Mouse (Mus musculus) adrenal gland (tissue): ENCODE measurements around the gene St6gal1.

Source experiments
- intact Hi-C: fragments of 180-260 bp; cut with DNase I; formaldehyde crosslinking; loops from one replicate; pipeline ENCODE4 v1.15.1; 2025

St6gal1 gene

DNA sequence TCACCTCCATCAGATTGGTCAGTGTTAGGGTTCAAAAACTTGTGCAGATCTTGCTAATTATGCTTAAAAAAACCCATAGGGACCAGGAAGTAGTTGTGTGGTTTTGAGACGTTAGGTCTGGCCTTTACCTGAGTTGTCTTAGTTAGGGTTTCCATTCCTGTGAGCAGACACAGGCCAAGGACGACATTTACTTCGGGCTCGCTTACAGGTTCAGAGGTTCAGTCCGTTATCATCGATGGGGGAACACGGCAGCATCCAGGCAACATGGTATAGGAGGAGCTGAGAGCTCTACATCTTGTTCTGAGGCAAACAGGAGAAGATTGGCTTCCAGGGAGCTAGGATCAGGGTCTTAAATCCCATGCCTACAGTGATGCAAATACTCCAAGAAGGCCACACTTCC is 102.7 kb downstream of the St6gal1 start:
- intact Hi-C loops: no loop called here

DNA sequence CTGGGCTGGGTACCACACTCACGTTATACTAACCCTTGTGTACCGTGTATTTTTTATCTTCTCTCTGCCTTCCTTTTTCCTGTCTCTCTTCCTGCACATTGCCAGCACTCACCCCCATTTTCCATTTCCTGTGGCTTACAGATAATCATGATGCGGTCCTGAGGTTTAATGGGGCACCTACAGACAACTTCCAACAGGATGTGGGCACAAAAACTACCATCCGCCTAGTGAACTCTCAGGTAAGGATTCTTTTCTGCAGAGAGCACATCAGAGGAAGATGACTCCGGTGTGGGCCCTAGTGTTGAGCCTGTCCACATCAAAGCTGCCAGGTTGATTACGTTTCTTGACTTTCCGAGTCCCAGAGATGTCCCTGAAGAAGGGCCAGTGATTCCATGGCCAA is 103.7 kb downstream of the St6gal1 start:
- intact Hi-C loops: no loop called here

DNA sequence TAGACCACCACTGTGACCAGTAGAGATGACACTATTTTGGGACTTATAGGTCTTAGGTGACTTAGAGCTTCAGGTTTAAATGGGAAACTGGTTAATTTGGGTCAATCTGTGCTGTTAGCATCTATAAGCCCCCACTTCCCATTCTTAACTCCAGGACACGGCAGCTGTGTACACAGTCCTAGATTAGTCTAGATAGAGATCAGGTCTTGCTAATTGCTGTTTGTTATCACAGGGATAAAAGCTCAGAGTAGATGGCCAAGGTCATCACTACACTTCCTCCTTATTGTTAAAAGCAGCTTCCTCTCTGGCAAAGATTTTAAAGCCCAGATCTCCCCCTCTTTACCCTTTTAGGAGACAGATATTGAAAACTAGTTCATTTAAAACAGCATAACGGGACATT is 107.6 kb downstream of the St6gal1 start:
- intact Hi-C loops: no loop called here

DNA sequence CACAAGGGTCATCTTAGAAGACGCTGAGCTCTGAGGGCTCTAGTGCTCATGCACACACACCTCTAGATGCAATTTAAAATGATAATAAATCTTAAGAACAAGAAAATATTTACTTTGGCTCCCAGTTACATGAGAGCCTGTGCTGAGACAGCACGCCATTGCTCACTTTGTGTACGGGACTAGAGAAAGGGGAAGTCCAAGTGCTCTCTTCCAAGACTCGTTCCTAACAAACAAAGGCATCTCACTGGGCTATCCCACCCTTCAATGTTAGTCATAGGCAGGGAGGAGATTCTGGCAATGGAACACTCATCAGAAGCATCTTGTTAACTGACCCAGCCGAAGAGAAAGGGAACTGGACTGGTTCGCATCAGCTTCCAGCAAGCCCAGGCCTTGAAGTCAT is 108.1 kb downstream of the St6gal1 start:
- intact Hi-C loops: no loop called here

DNA sequence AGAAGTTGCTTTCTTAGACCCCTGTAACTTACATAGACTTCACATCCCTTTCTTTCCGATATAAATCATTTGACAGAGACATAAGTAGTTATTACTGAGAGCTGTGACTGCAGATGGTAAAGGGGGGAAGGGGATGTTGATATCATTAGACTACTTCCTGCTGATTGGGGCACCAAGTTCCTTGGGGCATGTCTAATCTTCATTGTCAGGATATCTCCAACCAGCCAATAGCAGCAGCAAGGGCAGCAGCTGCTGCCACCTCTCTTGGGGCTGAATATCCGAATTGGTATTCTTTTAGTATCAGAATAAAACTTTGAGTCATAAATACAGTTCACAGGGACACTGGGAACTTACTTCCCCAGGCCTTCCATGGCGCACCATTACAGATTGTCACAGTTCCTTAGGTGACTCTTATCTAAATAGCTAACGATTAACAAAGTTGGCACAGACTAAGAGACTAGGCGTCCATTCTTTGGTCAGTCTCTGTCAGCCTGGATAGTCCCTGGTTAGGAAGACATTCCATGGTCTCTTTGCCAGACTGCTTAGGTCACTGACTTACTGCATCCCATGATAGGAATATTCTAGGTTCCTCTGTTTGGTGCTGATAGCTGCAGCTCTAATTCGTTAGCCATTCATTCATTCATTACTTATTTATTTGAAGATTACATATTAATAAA is 109.5 kb downstream of the St6gal1 start:
- intact Hi-C loops: no loop called here

DNA sequence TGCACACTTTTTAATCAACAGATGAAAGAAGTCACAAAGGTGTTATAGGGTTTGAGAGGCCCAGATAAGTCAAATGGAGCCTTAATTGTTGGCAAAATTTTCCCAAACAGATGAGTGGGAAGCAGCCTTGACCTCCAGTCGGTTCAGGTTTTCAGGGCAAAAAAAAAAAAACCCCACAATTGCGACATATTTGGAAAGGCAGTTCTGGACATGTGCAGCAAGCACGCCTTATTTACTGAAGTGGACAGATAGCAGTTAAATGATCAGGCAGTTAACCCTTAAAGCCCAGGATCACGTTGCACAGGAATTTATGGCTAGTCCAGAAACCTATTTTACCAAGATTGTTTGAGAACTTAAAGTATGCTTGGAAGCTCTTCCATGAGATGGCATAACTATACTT is 112.8 kb downstream of the St6gal1 start:
- intact Hi-C loops: no loop called here

DNA sequence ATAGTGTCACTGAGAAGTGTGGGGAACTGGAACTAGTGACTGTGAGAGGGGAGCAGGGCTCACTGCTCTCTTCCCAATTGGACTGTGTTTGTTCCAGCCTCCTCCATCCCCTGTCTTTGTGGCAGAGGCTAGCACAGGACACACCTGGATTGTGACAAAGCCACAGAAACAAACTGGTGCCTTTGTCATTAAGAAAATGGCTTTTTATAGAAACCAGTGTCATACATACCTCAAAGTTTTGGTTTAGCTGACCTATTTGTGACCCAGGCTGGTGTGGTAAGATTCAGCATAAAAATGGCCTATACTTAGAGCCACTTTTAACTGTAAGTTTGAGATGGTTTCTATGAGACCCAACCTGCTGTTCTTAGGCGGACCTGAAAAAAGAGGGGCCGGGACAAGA is 116.7 kb downstream of the St6gal1 start:
- intact Hi-C loops: no loop called here

DNA sequence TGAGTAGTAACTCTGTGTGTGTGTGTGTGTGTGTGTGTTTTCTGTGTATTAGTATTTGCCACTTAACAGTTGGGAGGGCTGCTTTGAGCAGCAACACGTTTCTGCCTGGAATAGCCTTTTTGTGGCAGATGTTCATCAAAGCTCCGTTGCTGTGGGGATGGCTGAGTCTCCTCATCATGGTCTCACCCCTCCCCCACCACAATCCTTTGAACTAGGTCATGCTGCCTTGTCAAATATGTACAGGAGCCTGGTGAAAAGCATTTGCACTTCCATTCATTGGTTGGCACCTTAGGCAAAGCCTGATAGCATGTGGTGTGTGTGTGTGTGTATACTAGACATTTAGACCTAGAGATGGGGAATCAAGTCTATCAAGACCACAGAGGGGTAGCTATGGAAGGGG is 126.3 kb downstream of the St6gal1 start:
- intact Hi-C loops: no loop called here

DNA sequence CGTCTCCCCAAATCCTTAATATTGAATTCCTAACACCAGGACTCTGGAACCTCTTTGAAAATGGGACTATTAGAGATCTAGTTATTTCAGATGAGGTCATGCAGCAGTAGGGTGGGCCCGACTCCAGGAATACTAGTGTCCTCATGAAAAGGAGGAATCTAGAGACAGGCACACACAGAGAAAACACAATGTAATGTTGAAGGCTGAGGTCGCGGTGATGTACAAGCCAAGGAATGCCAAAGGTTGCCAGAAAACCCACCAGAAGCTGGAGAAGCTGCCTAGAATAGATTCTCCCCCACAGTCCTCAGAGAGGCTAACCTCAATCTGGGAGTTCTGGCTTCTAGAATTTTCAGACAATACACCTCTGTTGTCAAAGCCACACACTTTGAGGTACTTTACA is 136.5 kb downstream of the St6gal1 start:
- intact Hi-C loops: no loop called here

DNA sequence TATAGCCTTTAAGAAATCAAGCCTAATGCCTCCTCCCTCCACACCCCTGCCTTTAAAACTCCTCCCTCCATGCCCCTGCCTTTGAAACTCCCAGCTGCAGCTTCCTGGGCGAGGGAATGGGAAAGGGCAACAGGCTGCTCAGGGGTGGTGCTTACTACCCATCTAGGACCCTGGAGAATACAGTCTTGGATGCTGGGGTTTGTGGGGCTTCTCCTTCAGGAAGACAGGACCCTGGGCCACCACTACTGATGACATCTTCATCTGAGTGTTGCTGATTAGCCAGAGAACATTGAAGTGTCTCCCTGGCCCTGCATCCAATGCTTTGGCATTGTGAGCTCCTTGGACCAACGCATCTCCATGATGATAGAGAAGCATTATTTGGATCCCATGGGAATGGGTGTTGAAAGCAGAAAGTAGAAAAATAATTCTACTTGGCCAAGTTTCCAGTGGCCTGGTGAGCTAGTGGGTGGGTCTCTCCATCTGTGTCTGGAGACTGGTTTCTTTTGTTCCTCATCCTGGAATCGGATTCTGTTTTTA is 137.0 kb downstream of the St6gal1 start:
- intact Hi-C loops: no loop called here

DNA sequence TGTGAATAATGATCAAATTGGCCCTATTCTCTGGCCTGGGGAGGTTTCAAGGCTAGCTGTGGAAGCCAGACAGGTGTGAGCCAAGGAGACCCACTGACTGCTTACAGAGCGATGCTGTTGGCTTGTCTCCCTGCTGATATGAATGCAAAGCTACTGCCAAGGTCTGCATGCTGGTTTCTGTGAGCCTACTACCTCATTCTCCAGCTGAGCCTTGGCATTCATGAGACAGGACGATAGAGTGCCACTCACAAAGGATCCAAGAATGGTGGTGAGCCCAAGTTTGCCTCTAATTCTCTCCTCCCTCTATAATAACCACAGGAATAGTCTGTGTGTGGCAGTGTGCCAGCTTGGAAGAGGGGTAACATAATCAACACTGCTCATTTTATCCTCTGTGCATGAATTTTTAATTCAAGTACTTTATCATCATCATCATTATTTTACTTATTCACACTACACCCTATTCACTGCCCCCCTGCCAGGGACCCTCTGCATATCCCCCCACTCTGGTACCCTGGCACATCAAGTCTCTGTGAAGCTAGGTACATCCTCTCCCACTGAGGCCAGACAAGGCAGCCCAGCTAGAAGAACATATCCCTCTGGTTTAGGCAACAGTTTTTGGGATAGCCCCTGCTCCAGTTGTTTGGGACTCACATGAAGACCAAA is 139.9 kb downstream of the St6gal1 start:
- intact Hi-C loops: no loop called here

DNA sequence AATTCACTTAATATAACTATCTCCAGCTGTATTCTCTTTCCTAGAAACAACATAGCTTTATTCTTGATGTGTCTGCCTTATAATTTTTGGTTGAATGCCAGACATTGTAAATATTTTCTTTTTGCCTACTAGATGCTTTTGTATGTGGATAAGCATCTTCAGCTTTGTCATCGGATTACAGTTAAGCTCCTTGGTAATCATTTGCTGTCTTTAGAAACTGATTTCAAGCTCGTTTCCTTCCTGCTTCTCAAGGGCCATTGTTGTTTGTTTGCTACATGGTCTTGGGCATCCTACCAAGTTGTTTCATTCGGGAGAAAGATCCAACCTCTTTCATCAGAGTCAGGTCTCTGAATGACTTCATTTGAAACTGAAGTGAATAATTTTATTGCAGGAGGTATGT is 144.6 kb downstream of the St6gal1 start:
- intact Hi-C loops: no loop called here

DNA sequence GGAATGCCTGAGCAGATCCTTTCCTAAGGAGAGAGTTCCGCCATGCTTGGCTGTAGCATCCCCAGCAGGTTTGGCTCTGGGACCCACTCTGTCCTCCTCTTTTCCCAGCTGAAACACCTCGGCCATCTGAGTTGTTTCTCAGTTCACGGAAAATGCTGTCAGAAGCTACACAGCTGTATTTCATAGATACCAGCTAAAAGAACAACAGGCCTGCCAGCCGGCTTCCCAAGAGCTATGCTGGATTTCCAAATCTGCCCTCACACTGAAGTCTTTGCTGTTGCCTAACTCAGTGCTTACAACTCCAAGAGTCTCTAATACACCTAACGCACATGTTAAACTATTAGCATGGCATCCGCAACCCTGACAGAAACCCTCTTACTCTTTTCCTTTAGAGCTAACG is 146.2 kb downstream of the St6gal1 start:
- intact Hi-C loops: no loop called here

DNA sequence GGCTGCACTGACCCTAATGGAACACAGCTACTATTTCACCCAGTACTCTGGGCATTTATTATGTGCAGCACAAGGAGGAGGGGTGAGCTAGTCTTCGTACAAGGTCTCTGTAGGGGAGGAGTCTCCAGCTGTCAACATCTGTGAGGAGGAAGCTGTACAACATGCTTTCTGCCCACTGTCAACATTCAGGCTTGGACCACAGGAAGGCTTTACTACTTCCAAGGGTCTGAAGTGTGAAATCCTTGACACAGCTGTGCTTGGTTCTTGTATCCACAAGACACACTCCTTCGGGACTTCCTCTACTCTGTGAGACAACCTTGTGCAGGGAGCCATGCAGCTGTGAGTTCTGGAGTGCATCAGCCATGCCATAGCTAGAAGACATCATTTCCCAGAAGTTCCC is 147.8 kb downstream of the St6gal1 start:
- intact Hi-C loops: no loop called here

DNA sequence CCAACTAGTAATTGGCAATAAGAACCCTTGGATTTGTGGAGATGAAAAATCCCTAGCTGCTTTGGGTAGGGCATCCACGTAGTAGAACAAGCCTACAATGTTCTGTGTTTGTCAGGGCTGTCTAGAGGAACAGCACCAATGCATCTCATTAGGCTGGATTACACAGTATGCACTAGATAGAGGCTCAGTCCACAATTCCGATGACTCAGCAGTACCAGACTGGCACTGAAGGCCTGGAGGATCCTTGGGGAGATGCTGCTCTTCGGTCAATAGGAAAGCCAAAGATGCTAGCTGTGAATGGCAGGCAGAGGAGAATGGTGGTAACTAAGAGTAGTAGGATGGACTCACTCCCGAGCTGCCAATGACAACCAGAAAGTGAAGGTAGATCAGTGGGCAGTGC is 149.5 kb downstream of the St6gal1 start:
- intact Hi-C loops: no loop called here

DNA sequence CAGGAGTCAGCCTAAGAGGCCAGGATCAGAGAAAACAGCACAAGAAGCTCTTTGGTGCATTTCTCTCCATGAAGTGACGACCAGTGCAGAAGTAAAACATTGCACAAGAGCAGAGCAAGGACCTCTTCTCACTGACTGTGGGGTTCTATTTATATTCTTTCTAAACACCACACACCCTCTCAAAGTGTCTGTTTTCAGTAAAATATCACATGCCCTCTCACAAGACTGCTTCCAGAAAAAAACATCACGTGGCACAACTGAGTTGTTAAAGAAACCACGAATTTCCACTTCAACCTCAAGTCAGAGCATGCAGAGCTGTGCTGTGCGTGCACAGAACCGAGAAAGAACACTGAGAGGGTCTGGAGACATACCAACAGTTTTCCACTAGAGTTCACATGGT is 150.4 kb downstream of the St6gal1 start:
- intact Hi-C loops: loop anchor here (5.0 kb wide), 1 partner anchor 172 kb away; no protein-coding TSS in a partner anchor

DNA sequence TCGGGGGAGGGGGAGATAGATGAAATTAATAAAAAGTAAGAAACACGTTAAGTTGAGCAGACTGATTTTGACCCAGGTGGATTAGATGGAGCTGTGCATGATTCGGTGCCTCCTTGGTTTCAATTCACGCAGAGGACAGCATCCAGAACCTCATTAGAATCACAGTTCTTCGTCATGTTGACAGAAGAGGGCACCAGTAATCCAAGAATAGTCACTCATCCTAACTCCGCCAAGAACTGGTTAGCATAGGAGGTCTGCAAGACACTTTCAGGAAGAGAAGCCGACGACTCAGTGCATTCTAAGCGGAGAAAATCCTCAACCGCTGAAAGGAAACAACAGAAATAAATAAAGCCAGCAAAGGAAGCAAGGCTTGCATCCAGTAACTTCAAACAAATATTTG is 151.6 kb downstream of the St6gal1 start:
- intact Hi-C loops: loop anchor here (5.0 kb wide), 1 partner anchor 171 kb away; no protein-coding TSS in a partner anchor

DNA sequence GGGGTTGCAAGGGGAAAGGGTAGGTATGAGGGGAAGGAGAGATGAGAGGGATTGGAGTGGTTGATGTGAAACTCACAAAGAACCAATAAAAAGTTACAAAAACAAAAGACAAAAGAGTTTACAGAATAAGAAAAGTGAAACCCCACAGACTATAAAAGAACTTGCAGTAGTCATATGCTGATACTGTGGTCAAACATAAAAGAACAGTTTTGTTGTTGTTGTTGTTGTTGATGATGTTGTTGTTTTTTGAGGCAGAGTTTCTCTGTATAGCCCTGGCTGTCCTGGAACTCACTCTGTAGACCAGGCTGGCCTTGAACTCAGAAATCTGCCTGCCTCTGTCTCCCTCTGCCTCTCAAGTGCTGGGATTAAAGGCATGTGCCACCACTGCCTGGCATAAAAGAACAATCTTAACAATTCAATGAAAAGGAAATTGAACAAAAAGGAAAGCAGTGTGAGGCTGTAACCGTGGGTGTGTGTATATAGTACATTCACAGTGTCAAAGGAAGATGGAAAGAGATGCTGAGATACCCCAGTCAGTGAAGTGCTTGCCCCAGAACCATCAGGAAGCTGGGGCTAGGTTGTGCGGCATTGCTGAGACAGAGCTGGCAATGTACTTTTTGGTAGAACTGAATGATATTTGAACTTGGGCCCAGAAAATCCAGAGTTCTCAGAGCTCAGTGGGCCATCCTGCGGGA is 155.1 kb downstream of the St6gal1 start:
- intact Hi-C loops: loop anchor here (5.0 kb wide), 1 partner anchor 168 kb away; no protein-coding TSS in a partner anchor

DNA sequence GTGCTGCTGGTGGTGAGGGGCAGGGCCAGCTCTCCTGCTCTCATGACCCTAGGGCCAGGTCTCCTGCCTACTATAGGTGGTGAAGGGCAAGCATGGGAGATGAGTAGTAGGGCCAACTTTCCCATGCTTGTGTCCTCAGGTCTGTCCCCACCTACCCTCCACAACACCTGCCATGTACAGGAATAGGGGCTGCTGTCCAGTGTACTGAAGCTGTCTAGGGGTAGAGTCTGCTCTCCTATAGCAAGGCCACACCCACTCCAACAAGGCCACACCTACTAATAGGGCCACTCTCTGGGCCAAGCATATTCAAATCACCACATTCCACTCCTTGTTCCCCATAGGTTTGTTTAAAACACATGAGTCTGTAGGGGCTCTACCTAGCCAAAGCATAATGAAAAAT is 159.8 kb downstream of the St6gal1 start:
- intact Hi-C loops: no loop called here

DNA sequence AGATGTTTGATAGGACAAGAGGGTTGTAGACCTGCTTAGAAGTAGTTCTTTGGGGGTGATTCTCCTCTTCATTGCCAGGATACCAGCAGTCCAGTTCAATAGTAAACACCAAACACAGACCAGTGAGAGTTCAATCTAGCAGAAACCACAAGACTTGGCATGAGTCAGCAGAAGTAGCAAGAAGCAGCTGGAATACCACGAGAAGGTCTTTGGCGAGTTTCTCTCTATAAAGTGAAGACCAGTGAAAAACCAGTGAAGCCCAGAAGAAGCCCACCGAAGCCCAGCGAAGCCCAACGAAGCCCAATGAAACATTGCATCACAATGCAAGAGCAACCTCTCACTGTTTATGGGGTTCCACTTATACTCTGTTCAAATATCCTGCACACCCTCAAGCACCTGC is 173.4 kb downstream of the St6gal1 start:
- intact Hi-C loops: no loop called here

DNA sequence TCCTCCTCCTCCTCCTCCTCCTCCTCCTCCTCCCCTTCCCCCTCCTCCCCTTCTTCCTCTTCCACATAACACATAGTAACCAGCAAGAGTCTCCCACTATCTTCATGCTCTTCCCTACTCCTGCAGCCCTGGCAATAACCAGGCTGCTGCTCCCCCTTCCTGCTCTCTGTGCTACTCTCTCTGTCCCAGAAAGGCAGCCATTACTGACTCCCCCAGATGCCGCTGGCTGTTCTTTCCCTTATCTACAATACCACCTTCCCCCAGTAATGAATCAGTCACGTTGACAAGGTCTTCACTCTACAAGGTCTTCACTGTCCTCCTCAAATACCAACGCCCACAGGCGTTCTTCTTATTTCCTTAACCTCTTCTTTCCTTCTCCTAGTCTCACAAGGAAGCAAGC is 176.9 kb downstream of the St6gal1 start:
- intact Hi-C loops: loop anchor here (5.0 kb wide), 2 partner anchors 174 to 314 kb away; no protein-coding TSS in a partner anchor

DNA sequence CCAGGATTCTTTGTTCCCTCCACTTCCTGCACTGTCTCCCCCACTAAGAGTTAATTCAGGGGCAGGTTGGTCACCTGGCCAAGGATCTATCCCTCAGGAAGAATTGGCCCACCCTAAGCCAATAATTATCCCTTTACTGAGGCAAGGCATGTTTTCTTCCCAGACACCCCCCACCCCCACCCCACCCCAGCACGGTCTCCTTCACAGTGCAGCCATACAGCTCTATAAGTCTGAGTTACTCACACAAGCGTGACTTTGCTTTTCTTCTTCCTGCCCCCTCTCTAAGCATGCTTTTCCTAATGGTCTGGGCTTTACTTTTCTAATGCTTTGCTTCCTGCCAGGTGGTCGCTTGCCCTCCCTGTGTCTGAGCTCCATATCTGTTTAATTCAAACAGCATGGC is 177.4 kb downstream of the St6gal1 start:
- intact Hi-C loops: loop anchor here (5.0 kb wide), 2 partner anchors 175 to 315 kb away; no protein-coding TSS in a partner anchor
